Mouse (Mus musculus): ENCODE measurements at regions not wholly inside any gene's neighbourhood (a gene's known extent, or its start where the extent isn't known, plus 50 kb on each side); places are given as distances from the start of the nearest gene placed in this dataset.

DNA sequence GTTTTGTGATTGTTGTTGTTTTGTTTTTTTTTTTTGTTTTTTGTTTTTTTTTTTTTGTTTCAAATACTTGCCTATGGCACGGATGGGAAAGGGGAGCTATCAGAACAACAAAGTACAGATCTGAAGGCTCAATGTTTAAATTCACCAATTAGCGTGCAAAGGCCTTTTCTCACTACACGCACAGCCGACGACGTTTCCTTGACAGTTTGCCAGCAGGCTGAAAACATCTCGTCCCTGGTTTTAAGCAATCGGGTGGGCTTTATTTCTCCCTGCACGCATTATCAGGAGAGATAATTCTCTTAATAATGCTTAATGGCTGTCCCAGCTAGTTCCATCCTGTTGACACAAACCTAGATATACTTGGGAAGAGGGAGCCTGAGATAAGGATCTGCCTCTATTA lies 79.6 kb downstream of the Diras2 start:
- WGBS: 43% methylated on average over 9 of the region's 9 CpGs

DNA sequence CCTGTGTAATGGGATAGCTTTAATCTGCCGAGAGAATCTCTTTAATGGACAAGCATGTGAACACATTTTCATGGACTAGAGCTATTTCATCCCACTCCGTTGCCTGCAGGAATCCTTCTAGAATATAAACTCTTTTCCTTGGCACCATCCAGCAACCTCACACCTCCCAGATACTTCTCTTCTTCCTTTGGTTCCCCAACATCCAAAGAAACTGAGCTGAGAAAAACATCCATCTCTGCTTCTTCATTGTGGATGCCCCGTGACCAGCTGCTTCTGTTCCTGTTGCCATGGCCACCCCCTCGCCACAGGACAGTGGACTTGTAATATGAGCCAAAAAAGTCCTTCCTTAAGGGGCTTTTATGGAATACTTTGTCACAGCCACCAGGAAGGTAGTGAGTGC lies 78.8 kb downstream of the Diras2 start:
- no peak overlapping the region for H3K9ac ChIP-seq
- no peak overlapping the region for H3K27ac ChIP-seq
- H3K4me3 ChIP-seq (replicated peaks; ENCODE audit: low read length): no peak overlapping the region
- H3K4me2 ChIP-seq (replicated peaks): no peak overlapping the region
- no peaks in the 10 kb centered on the region for H3K4me1 ChIP-seq (replicated peaks; ENCODE audit: control insufficient read depth, insufficient read depth, low read length)
- DNase-seq (ENCODE audit: low spot score) (peak; percentile 23), ATAC-seq (ENCODE audit: low FRiP score) (no peak)
- no peaks in the 10 kb centered on the region for H3K27me3 ChIP-seq (ENCODE audit: control insufficient read depth, insufficient read depth, low read length)
- H3K9me3 ChIP-seq (ENCODE audit: control insufficient read depth, low read length): no peaks in the 10 kb centered on the region
- WGBS: 33% methylated on average over 4 of the region's 4 CpGs
- no peaks in the 10 kb centered on the region for H3K36me3 ChIP-seq (replicated peaks; ENCODE audit: control insufficient read depth, insufficient read depth)

More for the DNA sequence above, 79.6 kb downstream of the Diras2 start:
- no peaks in the 10 kb centered on the region for H3K9me3 ChIP-seq (ENCODE audit: control insufficient read depth, low read length)
- no peaks in the 10 kb centered on the region for H3K27me3 ChIP-seq (ENCODE audit: control insufficient read depth, insufficient read depth, low read length)
- no peak overlapping the region for H3K4me3 ChIP-seq (replicated peaks; ENCODE audit: low read length)
- ATAC-seq (ENCODE audit: low FRiP score) (no peak), DNase-seq (ENCODE audit: low spot score) (peak; percentile 24)
- no peak overlapping the region for H3K27ac ChIP-seq
- H3K4me2 ChIP-seq (replicated peaks): no peak overlapping the region
- H3K4me1 ChIP-seq (replicated peaks; ENCODE audit: control insufficient read depth, insufficient read depth, low read length): no peaks in the 10 kb centered on the region
- no peak overlapping the region for H3K9ac ChIP-seq
- no peaks in the 10 kb centered on the region for H3K36me3 ChIP-seq (replicated peaks; ENCODE audit: control insufficient read depth, insufficient read depth)
